Mouse (Mus musculus): ENCODE results near the gene Faap100. TPM values are rescaled to one million over a fixed set of nuclear protein-coding genes. Genes with fewer than 3 reads are reported as not detected.
"Not testable (repeated sequence)": the region's sequence is repeated elsewhere in the genome, so short reads cannot be mapped to it uniquely, and the experiment has no call there.

The Faap100 gene
- polyA plus RNA-seq, 1 experiment from 2014 or later: 32.3 TPM

DNA sequence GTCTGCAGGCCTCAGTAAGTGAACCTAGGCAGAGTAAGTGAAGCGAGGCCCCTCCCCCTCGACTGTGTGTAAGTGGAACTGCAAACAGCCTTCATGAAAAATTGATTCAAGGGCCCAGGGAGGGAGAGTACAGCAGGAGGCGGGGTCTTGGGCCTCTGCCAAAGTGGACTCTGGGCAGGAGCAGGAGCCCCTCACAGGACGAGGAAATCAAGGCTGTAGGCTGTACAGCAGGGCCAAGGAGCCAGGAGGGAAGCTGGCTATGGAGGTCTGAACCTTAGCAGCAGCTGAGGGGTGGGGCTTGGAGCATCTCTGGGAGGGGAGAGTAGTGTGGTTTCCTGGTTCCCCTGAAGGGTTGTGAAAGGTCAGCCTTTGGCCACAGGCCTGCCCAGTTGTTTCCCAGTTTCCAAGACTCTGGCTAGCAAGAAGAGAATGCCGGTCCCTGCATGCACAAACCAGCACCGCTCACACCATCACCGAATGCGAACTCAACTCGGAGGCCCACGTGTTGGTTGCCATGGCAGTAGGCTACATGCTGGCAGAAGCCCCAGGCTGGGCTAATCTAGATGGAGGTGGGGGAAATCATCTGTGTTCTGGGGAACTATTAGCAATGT lies 20.7 kb downstream of the Faap100 start:
- peak overlapping the region; percentile 37; the same call in 1 of the 2 replicates for H3K9ac ChIP-seq
- peak overlapping the region; percentile 56 for H3K27ac ChIP-seq (ENCODE audit: poor library complexity, severe bottlenecking)
- WGBS: 20% methylated on average over 10 of the region's 10 CpGs
- no peaks in the 10 kb centered on the region for H3K9me3 ChIP-seq (replicated peaks)
- peak overlapping the region; percentile 7; the same call in 1 of the 2 replicates for H3K4me2 ChIP-seq
- H3K4me1 ChIP-seq (replicated peaks): peaks cover 71% of the 10 kb centered on the region
- ATAC-seq (ENCODE audit: insufficient number of reproducible peaks, low FRiP score): peak; percentile 25
- H3K4me3 ChIP-seq: no peak overlapping the region
- no peaks in the 10 kb centered on the region for H3K27me3 ChIP-seq (replicated peaks)
- no peaks in the 10 kb centered on the region for H3K36me3 ChIP-seq

DNA sequence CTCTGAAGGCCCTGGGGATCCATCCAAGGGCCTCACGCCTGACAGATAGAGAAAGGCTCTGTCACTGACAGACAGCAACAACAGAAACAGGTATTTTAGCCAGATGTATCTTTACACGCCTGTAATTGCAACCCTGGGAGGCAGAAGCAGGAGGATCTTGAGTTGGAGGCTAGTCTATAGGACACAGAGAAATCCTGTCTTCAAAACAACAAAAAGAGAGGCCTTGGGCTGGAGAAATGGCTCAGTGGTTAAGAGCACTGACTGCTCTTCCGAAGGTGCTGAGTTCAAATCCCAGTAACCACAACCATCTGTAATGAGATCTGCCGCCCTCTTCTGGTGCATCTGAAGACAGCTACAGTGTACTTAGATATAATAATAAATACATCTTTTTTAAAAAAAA lies 21.7 kb downstream of the Faap100 start:
- Histone ChIP-seq H3K27ac (ENCODE audit: poor library complexity, severe bottlenecking) (no peak overlapping the region), H3K27me3 (replicated peaks) (no peaks in the 10 kb centered on the region), H3K4me1 (replicated peaks) (peaks cover 80% of the 10 kb centered on the region), H3K4me3 (no peak overlapping the region), H3K4me2 (no peak overlapping the region), H3K9me3 (replicated peaks) (no peaks in the 10 kb centered on the region), H3K36me3 (no peaks in the 10 kb centered on the region), H3K9ac (no peak overlapping the region)
- 86% methylated on average over 4 of the region's 4 CpGs for WGBS
- ATAC-seq (ENCODE audit: insufficient number of reproducible peaks, low FRiP score): no peak

DNA sequence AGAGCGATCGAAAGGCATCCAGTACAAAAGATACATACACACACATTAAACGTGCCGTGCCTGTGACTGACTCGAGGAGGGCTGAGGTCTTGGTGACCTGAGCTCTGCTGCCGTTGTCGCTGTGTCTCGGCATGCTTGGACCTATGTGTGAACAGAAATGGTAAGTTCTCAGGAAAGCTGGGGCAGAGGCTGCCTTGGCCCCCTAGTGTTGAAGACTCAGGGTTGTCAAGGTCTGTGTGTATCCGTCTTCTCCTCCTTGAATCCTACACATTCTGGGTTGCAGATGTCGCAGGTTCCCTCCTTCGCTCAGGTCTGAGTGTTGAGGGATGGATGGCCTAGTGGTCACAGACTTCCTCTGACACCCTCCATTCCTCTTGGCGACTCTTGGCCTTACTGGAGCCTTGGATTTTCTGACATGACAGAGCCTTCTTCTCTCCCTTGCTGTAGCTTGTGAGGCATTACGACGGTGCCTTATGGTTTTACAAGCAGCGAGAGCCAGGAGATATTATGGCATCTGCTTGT lies 22.2 kb downstream of the Faap100 start:
- WGBS: 81% methylated on average over 15 of the region's 15 CpGs
- Histone ChIP-seq H3K9ac (no peak overlapping the region), H3K4me1 (replicated peaks) (peaks cover 85% of the 10 kb centered on the region), H3K27me3 (replicated peaks) (no peaks in the 10 kb centered on the region), H3K36me3 (no peaks in the 10 kb centered on the region), H3K27ac (ENCODE audit: poor library complexity, severe bottlenecking) (no peak overlapping the region), H3K4me2 (no peak overlapping the region), H3K4me3 (no peak overlapping the region), H3K9me3 (replicated peaks) (no peaks in the 10 kb centered on the region)
- ATAC-seq (ENCODE audit: insufficient number of reproducible peaks, low FRiP score): no peak

DNA sequence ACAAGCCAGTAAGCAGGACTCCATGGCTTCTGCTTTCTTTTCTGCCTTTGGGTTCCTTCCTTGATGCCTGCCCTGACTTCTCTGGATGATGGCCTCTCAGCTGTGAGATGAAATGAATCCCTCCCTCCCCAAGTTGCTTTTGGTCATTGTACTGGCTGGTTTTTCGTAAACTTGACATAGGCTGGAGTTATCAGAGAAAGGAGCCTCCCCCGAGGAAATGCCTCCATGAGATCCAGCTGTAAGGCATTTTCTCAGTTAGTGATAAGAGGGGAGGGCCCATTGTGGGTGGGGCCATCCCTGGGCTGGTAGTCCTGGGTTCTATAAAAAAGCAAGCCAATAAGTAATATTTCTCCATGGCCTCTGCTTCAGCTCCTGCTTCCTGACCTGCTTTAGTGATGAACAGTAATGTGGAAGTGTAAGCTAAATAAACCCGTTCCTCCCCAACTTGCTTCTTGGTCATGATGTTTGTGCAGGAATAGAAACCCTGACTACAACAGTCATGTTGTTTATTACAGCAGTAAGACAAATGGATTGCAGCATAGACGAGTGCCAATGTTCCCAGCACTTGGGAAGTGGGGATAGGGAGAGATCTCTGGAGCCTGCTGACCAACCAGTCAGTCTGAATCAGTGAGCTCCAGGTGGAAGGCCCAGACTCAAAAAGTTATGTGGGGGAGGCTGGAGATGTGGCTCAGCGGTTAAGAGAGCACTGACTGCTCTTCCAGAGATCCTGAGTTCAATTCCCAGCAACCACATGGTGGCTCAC lies 23.1 kb downstream of the Faap100 start:
- Histone ChIP-seq H3K9ac (no peak overlapping the region), H3K27ac (ENCODE audit: poor library complexity, severe bottlenecking) (peak overlapping the region; percentile 76), H3K4me3 (no peak overlapping the region; the same call in 1 of the 2 replicates), H3K4me2 (peak overlapping the region; percentile 6; the same call in 1 of the 2 replicates), H3K4me1 (replicated peaks) (peaks cover 89% of the 10 kb centered on the region), H3K36me3 (no peaks in the 10 kb centered on the region), H3K27me3 (replicated peaks) (no peaks in the 10 kb centered on the region), H3K9me3 (replicated peaks) (no peaks in the 10 kb centered on the region)
- WGBS: 40% methylated on average over 5 of the region's 5 CpGs
- no peak for ATAC-seq (ENCODE audit: insufficient number of reproducible peaks, low FRiP score)

DNA sequence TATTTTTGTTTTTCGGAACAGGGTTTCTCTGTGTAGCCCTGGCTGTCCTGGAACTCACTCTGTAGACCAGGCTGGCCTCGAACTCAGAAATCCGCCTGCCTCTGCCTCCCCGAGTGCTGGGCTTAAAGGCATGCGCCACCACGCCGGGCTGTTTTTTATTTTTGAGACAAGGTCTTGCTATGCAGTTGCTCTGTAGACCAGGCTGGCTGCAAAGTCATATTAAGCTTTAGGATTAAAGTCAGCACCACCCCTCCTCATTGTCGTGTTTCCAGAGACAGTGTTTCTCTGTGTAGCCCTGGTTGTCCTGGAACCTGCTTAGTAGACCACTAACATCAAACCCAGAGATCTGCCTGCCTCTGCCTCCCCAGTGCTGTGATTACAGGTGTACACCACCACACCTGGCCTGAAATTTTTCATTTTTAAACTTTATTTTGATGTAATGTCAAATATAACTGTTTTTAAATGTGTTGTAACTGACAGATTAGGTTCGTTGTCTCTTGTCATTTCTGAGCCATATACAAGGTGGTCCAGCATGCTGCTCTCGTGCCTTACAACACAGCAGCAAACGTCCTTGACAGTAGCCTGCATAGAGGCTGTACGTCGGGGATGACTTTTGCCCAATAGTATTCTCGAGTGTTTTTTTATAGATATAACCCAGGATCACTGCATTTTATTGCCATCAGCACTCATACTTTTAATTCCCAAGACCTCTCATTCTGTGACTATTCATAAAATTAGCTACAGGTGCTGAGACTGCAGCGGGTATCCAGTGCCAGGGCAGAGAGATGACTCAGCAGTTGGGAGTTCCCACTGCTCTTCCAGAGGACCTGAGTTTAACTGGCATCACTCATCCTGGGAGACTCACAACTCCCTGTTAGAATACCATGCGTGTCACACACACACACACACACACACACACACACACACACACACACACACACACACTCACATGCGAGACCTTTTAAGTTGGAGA lies 24.0 kb downstream of the Faap100 start:
- no peak overlapping the region for H3K9ac ChIP-seq
- H3K27me3 ChIP-seq (replicated peaks): no peaks in the 10 kb centered on the region
- peaks cover 81% of the 10 kb centered on the region for H3K4me1 ChIP-seq (replicated peaks)
- no peaks in the 10 kb centered on the region for H3K36me3 ChIP-seq
- H3K27ac ChIP-seq (ENCODE audit: poor library complexity, severe bottlenecking): peak overlapping the region; percentile 76
- ATAC-seq (ENCODE audit: insufficient number of reproducible peaks, low FRiP score): no peak
- peak overlapping the region; percentile 6; the same call in 1 of the 2 replicates for H3K4me2 ChIP-seq
- no peak overlapping the region; the same call in 1 of the 2 replicates for H3K4me3 ChIP-seq
- 85% methylated on average over 17 of the region's 17 CpGs for WGBS
- no peaks in the 10 kb centered on the region for H3K9me3 ChIP-seq (replicated peaks)

DNA sequence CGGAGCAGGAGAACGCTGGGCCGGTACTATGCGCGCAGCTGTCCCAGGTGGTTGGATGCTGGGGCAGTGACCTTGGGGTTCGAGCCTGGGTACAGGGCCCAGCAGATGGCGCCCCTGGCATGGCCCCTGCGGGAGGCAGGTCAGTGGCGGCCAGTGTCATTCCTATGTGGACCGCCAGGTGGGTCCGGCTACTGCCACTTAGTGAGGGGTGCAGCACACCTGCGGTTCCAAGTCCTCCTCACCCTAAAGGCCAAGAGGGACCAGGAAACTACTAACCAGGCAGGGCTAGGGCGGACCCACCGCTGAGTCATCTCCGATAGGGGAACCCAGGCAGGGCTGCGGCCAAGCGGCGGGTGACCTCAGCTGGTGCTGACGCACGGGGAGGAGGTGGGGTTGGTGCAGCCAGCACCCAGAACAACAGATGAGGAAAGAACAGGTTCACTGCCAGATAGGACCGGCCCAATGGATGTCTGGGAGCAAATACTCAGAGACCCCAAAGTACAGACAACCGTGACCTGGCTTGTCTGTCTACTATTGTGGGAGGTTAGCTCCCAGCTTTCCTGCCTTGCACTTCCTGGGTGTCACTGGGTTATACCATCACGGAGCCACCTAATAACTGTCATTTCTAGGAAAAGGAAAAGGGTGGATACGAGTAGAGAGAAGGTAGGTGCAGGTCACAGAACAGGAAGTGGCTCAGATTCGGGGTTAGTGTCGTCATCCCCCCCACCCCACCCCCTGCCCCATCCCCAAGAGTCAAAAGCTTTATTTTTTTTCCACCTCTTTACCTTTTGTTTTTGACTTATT lies 24.9 kb downstream of the Faap100 start:
- H3K36me3 ChIP-seq: no peaks in the 10 kb centered on the region
- peaks cover 72% of the 10 kb centered on the region for H3K4me1 ChIP-seq (replicated peaks)
- 18% methylated on average over 26 of the region's 26 CpGs for WGBS
- H3K27ac ChIP-seq (ENCODE audit: poor library complexity, severe bottlenecking): peak overlapping the region; percentile 99
- no peaks in the 10 kb centered on the region for H3K27me3 ChIP-seq (replicated peaks)
- ATAC-seq (ENCODE audit: insufficient number of reproducible peaks, low FRiP score): peak; percentile 78
- H3K4me2 ChIP-seq: peak overlapping the region; percentile 60
- peak overlapping the region; percentile 39 for H3K9ac ChIP-seq
- peak overlapping the region; percentile 31 for H3K4me3 ChIP-seq
- H3K9me3 ChIP-seq (replicated peaks): no peaks in the 10 kb centered on the region

DNA sequence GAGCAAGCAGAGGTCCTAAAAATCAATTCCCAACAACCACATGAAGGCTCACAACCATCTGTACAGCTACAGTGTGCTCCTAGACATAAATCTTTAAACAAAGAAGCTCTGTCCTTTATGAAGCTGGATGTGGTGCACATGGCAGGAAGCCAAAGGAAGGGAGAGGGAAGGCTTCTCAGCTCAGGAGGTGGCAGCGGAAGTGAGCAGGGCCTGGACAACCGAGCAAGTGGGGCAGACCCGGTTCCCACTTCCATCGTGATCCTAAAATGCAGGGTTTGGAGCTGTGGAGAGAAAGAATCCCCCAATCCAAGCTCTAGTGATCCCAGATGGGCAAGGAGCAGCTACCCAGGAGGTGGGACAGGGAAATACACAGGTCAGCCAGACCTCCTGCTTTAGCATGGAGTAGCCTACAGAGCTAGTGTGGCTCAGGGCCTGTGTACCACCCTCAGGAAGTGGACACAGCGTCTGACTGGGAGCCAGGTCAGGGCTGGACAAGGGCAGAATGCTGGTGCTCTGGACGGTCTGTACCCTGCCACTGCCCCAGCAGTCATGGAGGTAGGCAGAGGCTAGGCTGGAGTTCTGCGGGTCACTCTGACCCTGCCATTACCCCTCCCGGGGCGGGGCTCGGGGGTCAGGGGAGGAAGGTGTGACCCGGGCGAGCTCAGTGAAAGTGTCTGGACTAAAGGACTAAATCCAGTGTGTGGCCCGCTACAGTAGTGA lies 25.8 kb downstream of the Faap100 start:
- H3K27ac ChIP-seq (ENCODE audit: poor library complexity, severe bottlenecking): peak overlapping the region; percentile 99
- no peak for ATAC-seq (ENCODE audit: insufficient number of reproducible peaks, low FRiP score)
- no peaks in the 10 kb centered on the region for H3K9me3 ChIP-seq (replicated peaks)
- H3K27me3 ChIP-seq (replicated peaks): no peaks in the 10 kb centered on the region
- H3K4me3 ChIP-seq: no peak overlapping the region
- H3K36me3 ChIP-seq: no peaks in the 10 kb centered on the region
- H3K4me2 ChIP-seq: peak overlapping the region; percentile 60
- peak overlapping the region; percentile 39 for H3K9ac ChIP-seq
- H3K4me1 ChIP-seq (replicated peaks): peaks cover 62% of the 10 kb centered on the region
- 50% methylated on average over 13 of the region's 13 CpGs for WGBS

DNA sequence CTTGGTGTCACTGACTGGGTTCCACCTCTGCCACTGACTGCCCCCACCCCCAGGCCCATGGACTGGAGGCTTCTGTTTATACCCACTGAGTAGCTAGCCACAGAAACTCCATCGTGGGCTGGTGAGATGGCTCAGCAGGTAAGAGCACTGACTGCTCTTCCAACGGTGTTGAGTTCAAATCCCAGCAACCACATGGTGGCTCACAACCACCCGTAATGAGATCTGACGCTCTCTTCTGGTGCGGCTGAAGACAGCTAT lies 26.5 kb downstream of the Faap100 start:
- not testable (repeated sequence) for H3K4me2 ChIP-seq; H3K4me3 ChIP-seq; ATAC-seq (ENCODE audit: insufficient number of reproducible peaks, low FRiP score); H3K9me3 ChIP-seq (replicated peaks); H3K27me3 ChIP-seq (replicated peaks); H3K36me3 ChIP-seq
- Histone ChIP-seq H3K4me1 (replicated peaks) (peaks cover 56% of the 10 kb centered on the region), H3K9ac (peak overlapping the region; percentile 98; the same call in 1 of the 2 replicates), H3K27ac (ENCODE audit: poor library complexity, severe bottlenecking) (peak overlapping the region; percentile 99)
- WGBS: 89% methylated on average over 5 of the region's 5 CpGs

DNA sequence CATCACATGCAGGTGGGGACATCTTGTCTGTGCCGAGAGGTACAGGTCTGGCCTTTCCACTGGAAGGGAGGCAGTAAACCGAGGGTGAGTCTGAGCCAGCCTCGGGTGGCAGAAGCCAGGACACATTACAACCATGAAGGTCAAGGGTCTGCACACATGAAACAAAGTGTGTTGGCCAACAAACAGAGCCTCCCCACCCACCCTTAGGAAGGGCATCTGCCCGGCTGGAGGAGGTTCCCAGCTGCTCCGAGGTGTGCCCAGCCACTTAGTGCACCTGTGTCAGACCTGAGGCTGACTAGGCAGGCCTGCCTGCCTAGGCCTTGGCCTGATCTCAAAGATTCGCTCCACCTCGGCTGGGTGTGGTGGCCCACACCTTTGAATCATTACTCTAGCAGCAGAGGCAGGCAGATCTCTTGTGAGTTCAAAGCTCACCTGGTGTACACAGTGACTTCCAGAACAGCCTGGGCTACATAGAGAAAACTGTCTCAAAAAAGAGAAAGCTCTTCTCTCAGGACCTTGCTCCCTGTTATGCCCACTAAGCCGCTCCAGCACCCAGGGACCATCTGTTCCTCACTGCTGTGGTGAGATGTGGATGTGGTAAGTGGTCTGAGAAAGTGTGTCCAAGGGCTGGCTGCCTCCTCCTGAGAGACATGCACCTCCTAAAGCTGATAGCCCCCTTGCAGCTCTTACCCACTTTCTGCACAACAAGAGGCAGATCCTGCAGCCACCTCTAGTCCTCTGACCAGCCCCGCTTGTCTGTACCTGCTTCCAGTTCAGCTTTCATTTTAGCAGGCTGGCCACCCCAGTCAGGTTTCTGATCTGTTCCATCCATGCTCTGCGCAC lies 27.1 kb downstream of the Faap100 start:
- no peak for ATAC-seq (ENCODE audit: insufficient number of reproducible peaks, low FRiP score)
- no peaks in the 10 kb centered on the region for H3K27me3 ChIP-seq (replicated peaks)
- H3K4me3 ChIP-seq: peak overlapping the region; percentile 95; the same call in 1 of the 2 replicates
- H3K4me2 ChIP-seq: peak overlapping the region; percentile 76
- peaks cover 7% of the 10 kb centered on the region for H3K36me3 ChIP-seq
- H3K27ac ChIP-seq (ENCODE audit: poor library complexity, severe bottlenecking): peak overlapping the region; percentile 99
- H3K4me1 ChIP-seq (replicated peaks): peaks cover 53% of the 10 kb centered on the region
- H3K9me3 ChIP-seq (replicated peaks): no peaks in the 10 kb centered on the region
- H3K9ac ChIP-seq: peak overlapping the region; percentile 98
- 84% methylated on average over 10 of the region's 10 CpGs for WGBS
